Mouse (Mus musculus): ENCODE data around the gene Pycr1. TPM values are rescaled to one million over a fixed set of nuclear protein-coding genes. Genes with fewer than 3 reads are reported as not detected.
"Not testable (repeated sequence)": the region's sequence is repeated elsewhere in the genome, so short reads cannot be mapped to it uniquely, and the experiment has no call there.

The Pycr1 gene
- polyA plus RNA-seq, 1 experiment from 2014 or later = 18.5 TPM

GRCm38 (mm10) chr11:120676951-120677350 lies 33.4 kb upstream of the Pycr1 start:
- Histone ChIP-seq H3K27me3 (replicated peaks; ENCODE audit: control insufficient read depth, insufficient read depth, low read length) (no peaks in the 10 kb centered on the region), H3K36me3 (ENCODE audit: control insufficient read depth, insufficient read depth, low read length) (peaks cover 12% of the 10 kb centered on the region), H3K4me3 (ENCODE audit: low read depth, low read length) (no peak overlapping the region), H3K4me1 (replicated peaks; ENCODE audit: control insufficient read depth, insufficient read depth, low read length) (peaks cover 10% of the 10 kb centered on the region; the same call in 1 of the 2 replicates), H3K4me2 (no peak overlapping the region), H3K9ac (ENCODE audit: low read depth, low read length) (no peak overlapping the region), H3K9me3 (ENCODE audit: control insufficient read depth, low read length) (no peaks in the 10 kb centered on the region), H3K27ac (ENCODE audit: low read depth, low read length) (no peak overlapping the region)
- ATAC-seq (replicated peaks; ENCODE audit: low FRiP score) = no peak
- no peak for DNase-seq (ENCODE audit: low spot score)
- 88% methylated on average over 4 of the region's 4 CpGs for WGBS

GRCm38 (mm10) chr11:120675875-120676274 lies 32.3 kb upstream of the Pycr1 start:
- WGBS = 72% methylated on average over 5 of the region's 5 CpGs
- not testable (repeated sequence) for H3K36me3 ChIP-seq (ENCODE audit: control insufficient read depth, insufficient read depth, low read length)

DNA sequence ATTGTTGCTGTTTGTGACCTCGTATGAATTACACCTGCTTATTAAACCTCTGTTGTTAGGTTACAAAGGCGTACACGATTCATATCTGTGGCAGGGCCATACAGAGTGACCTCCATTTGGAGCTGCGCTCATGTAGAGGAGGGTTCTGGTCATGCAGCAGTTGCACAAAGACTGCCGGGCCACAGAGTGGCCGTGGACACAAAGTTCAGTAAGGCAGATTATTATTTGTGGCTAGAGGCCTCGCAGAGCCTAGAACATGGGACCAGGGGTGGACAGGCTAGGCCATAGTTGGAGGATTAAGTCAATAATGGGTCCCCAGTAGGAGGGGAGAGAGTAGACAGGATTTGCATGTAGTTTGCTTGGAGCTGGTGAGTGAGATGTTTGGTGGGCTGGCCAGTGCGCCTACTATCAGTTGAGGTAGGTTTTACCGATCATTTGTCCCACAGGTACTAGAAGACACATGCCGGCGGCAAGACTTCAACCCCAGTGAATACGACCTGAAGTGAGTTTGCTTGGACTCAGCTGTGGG lies 30.1 kb upstream of the Pycr1 start:
- Histone ChIP-seq H3K4me2 (peak overlapping the region; percentile 95), H3K9ac (ENCODE audit: low read depth, low read length) (peak overlapping the region; percentile 68), H3K36me3 (ENCODE audit: control insufficient read depth, insufficient read depth, low read length) (peaks cover 8% of the 10 kb centered on the region), H3K27ac (ENCODE audit: low read depth, low read length) (peak overlapping the region; percentile 85), H3K4me1 (replicated peaks; ENCODE audit: control insufficient read depth, insufficient read depth, low read length) (peaks cover 10% of the 10 kb centered on the region; the same call in 1 of the 2 replicates), H3K4me3 (ENCODE audit: low read depth, low read length) (peak overlapping the region; percentile 66), H3K27me3 (replicated peaks; ENCODE audit: control insufficient read depth, insufficient read depth, low read length) (no peaks in the 10 kb centered on the region), H3K9me3 (ENCODE audit: control insufficient read depth, low read length) (no peaks in the 10 kb centered on the region)
- ATAC-seq (replicated peaks; ENCODE audit: low FRiP score) = no peak; the same call in 1 of the 2 replicates
- no peak for DNase-seq (ENCODE audit: low spot score)
- 38% methylated on average over 12 of the region's 12 CpGs for WGBS

More at GRCm38 (mm10) chr11:120675875-120676274, 32.3 kb upstream of the Pycr1 start:
- not testable (repeated sequence) for DNase-seq (ENCODE audit: low spot score); H3K27me3 ChIP-seq (replicated peaks; ENCODE audit: control insufficient read depth, insufficient read depth, low read length); H3K9ac ChIP-seq (ENCODE audit: low read depth, low read length); H3K4me2 ChIP-seq; H3K4me3 ChIP-seq (ENCODE audit: low read depth, low read length); H3K27ac ChIP-seq (ENCODE audit: low read depth, low read length); H3K4me1 ChIP-seq (replicated peaks; ENCODE audit: control insufficient read depth, insufficient read depth, low read length); H3K9me3 ChIP-seq (ENCODE audit: control insufficient read depth, low read length); ATAC-seq (replicated peaks; ENCODE audit: low FRiP score)

DNA sequence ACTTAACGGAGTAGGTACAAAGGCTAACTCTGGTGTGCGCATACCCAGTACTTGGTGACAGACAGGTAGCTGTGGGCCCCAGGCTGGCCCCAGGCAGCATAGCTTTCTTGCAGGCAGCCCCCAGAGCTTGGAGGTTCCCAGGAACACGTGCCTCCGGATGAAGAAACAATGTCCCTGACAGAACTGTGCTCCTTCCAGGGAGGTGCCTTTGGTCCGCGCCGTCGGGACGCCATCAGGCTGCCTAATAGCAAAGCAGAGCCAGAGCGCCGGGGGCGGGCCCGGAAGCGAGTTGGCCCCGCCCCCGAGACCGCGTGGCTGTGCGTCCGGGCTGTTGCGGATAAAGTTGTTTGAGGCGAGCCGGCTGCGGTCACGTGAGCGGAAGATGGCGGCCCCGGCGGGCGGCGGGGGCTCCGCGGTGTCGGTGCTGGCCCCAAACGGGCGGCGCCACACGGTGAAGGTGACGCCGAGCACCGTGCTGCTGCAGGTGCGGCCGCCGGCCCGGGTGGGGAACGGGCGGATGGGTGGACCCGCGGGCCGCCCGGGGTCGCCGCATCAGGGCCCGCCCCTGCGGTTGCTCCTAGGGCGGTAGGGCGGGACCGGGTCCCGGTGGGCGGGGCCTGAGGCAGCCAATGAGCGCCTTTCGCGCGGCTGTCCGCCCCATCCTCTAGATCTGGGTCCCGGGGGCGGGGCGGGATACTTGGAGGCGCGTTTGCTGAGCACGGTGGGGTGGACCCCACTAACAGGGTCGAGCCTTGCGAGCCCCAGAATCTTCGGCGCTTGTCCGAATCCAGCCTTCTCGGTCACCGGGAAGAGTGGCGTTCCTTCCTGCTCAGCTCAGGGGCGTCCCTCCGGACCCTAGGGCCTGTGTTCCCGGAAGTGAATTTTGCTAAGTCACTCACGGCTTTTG lies 29.4 kb upstream of the Pycr1 start, which contains the start of gene Aspscr1:
Gene Aspscr1, plus strand, starts transcription at position 287 of the 907 bp plus-strand sequence.
- Histone ChIP-seq H3K27ac (ENCODE audit: low read depth, low read length) (peak within 1 kb of the TSS; percentile 85), H3K27me3 (replicated peaks; ENCODE audit: control insufficient read depth, insufficient read depth, low read length) (no peaks in the 10 kb centered on the region), H3K4me2 (peak within 1 kb of the TSS; percentile 95), H3K4me3 (ENCODE audit: low read depth, low read length) (peak within 1 kb of the TSS; percentile 66), H3K36me3 (ENCODE audit: control insufficient read depth, insufficient read depth, low read length) (0 out of 2 replicates have a peak, but pooled peaks cover 2% of the 10 kb centered on the region), H3K9me3 (ENCODE audit: control insufficient read depth, low read length) (no peaks in the 10 kb centered on the region), H3K4me1 (replicated peaks; ENCODE audit: control insufficient read depth, insufficient read depth, low read length) (peaks cover 10% of the 10 kb centered on the region; the same call in 1 of the 2 replicates), H3K9ac (ENCODE audit: low read depth, low read length) (peak within 1 kb of the TSS; percentile 68)
- peak; percentile 97 for ATAC-seq (replicated peaks; ENCODE audit: low FRiP score)
- peak; percentile 98 for DNase-seq (ENCODE audit: low spot score)
- whole genome bisulfite sequencing = 1% methylated on average over 83 of the region's 83 CpGs

DNA sequence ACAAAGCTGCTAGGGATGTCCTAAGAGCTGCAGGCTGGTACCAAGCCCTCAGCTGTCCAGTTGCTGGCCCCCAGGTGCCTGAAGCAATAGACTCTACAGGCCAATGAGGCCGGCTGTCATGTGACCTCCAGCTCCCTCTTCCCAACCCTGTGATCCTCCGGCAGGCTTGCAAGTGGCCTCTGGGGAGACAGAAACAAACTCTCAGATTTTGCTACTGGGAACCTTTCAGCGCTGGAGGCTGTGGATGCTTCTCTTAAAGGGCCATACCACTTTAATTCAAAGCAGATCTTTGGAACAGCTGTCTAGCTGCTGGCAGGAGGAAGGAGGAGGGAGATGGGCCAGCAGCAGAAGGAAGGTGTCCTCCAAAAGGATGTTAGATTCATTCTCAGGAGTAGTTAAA lies 23.0 kb upstream of the Pycr1 start:
- no peaks in the 10 kb centered on the region for H3K4me1 ChIP-seq (replicated peaks; ENCODE audit: control insufficient read depth, insufficient read depth, low read length)
- H3K4me3 ChIP-seq (ENCODE audit: low read depth, low read length) = no peak overlapping the region
- no peaks in the 10 kb centered on the region for H3K36me3 ChIP-seq (ENCODE audit: control insufficient read depth, insufficient read depth, low read length)
- DNase-seq (ENCODE audit: low spot score) = no peak
- H3K27me3 ChIP-seq (replicated peaks; ENCODE audit: control insufficient read depth, insufficient read depth, low read length) = peaks cover 41% of the 10 kb centered on the region
- no peak overlapping the region for H3K27ac ChIP-seq (ENCODE audit: low read depth, low read length)
- WGBS = 17% methylated on average over 3 of the region's 3 CpGs
- H3K4me2 ChIP-seq = no peak overlapping the region
- no peak overlapping the region for H3K9ac ChIP-seq (ENCODE audit: low read depth, low read length)
- ATAC-seq (replicated peaks; ENCODE audit: low FRiP score) = no peak
- no peaks in the 10 kb centered on the region for H3K9me3 ChIP-seq (ENCODE audit: control insufficient read depth, low read length)

- Histone ChIP-seq H3K27ac (ENCODE audit: low read depth, low read length) (no peak overlapping the region), H3K4me1 (replicated peaks; ENCODE audit: control insufficient read depth, insufficient read depth, low read length) (peaks cover 10% of the 10 kb centered on the region), H3K9me3 (ENCODE audit: control insufficient read depth, low read length) (no peaks in the 10 kb centered on the region), H3K4me3 (ENCODE audit: low read depth, low read length) (no peak overlapping the region), H3K27me3 (replicated peaks; ENCODE audit: control insufficient read depth, insufficient read depth, low read length) (peaks cover 53% of the 10 kb centered on the region), H3K9ac (ENCODE audit: low read depth, low read length) (no peak overlapping the region), H3K4me2 (no peak overlapping the region; the same call in 1 of the 2 replicates), H3K36me3 (ENCODE audit: control insufficient read depth, insufficient read depth, low read length) (no peaks in the 10 kb centered on the region)
- DNase-seq (ENCODE audit: low spot score) = no peak
- WGBS = 77% methylated on average over 3 of the region's 3 CpGs
- ATAC-seq (replicated peaks; ENCODE audit: low FRiP score) = no peak
Observed at GRCm38 (mm10) chr11:120665406-120665805, 21.8 kb upstream of the Pycr1 start.

DNA sequence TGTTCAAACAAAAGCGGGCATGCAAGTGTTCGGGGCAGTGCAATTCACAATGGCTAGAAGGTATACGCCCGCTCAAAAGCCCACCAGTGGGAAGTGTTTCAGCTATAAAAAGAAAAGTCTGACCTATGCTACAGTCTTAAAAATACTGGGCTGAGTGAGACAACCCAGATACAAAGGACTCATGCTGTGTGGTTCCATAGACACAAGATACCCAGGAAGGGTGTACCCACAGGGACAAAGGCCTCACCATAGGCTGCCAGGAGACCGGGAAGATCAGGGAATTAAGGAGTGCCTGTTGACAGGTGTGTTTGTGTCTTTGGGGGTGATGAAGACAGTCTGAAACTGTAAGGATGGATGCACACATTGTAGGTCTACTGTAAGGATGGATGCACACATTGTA lies 20.1 kb upstream of the Pycr1 start:
- Histone ChIP-seq H3K4me3 (ENCODE audit: low read depth, low read length) (no peak overlapping the region), H3K27me3 (replicated peaks; ENCODE audit: control insufficient read depth, insufficient read depth, low read length) (peaks cover 70% of the 10 kb centered on the region), H3K9me3 (ENCODE audit: control insufficient read depth, low read length) (no peaks in the 10 kb centered on the region), H3K4me1 (replicated peaks; ENCODE audit: control insufficient read depth, insufficient read depth, low read length) (peaks cover 19% of the 10 kb centered on the region), H3K36me3 (ENCODE audit: control insufficient read depth, insufficient read depth, low read length) (no peaks in the 10 kb centered on the region), H3K9ac (ENCODE audit: low read depth, low read length) (no peak overlapping the region), H3K27ac (ENCODE audit: low read depth, low read length) (no peak overlapping the region), H3K4me2 (no peak overlapping the region)
- DNase-seq (ENCODE audit: low spot score) (no peak), ATAC-seq (replicated peaks; ENCODE audit: low FRiP score) (no peak)
- WGBS = 86% methylated on average over 5 of the region's 5 CpGs

DNA sequence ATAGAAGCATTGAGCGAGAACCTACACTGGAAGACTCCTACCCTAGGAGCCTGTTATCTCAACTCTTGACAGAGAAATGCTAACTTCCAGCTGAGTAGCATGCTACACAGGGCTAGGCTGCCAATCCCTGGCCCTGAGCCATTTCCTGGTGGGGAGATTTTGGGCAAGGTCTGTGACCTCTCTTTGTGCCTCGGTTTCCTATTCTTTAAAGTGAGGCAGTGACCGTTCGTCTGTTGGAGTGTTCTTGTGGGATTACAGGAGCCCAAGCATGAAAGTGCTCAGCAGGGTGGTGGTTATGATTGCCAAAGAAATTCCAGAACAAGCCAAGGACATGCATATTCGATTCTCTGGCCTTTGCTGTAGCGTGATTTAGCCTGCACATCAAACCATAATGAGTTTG lies 19.2 kb upstream of the Pycr1 start:
- WGBS = 68% methylated on average over 6 of the region's 6 CpGs
- peaks cover 79% of the 10 kb centered on the region for H3K27me3 ChIP-seq (replicated peaks; ENCODE audit: control insufficient read depth, insufficient read depth, low read length)
- DNase-seq (ENCODE audit: low spot score) = no peak
- H3K4me3 ChIP-seq (ENCODE audit: low read depth, low read length) = no peak overlapping the region
- ATAC-seq (replicated peaks; ENCODE audit: low FRiP score) = no peak
- no peak overlapping the region for H3K4me2 ChIP-seq
- H3K27ac ChIP-seq (ENCODE audit: low read depth, low read length) = no peak overlapping the region
- H3K36me3 ChIP-seq (ENCODE audit: control insufficient read depth, insufficient read depth, low read length) = no peaks in the 10 kb centered on the region
- no peaks in the 10 kb centered on the region for H3K9me3 ChIP-seq (ENCODE audit: control insufficient read depth, low read length)
- no peak overlapping the region for H3K9ac ChIP-seq (ENCODE audit: low read depth, low read length)
- peaks cover 19% of the 10 kb centered on the region for H3K4me1 ChIP-seq (replicated peaks; ENCODE audit: control insufficient read depth, insufficient read depth, low read length)
